Mouse (Mus musculus): Measurements from ENCODE around the gene Ccdc180.

GRCm38 (mm10) chr4:45909924-45910323, 19.8 kb downstream of the Ccdc180 start:
- no peak for TF ChIP-seq CTCF (IDR thresholded peaks at IDR 0.05; ENCODE audit: extremely low read depth, insufficient read length, insufficient replicate concordance, low read depth, low read length)
- TF ChIP-seq POLR2A (IDR thresholded peaks at IDR 0.05; ENCODE audit: low read depth, low read length), result no peak

Measured in small intestine, adult 2 months (tissue).